Mouse (Mus musculus): ENCODE data around the gene Arf1. TPM values are rescaled to one million over a fixed set of nuclear protein-coding genes. Genes with fewer than 3 reads are reported as not detected.
A peak's percentile ranks its signal among the peaks of the same experiment; 100 is the strongest.

Gene Arf1
- polyA plus RNA-seq, 1 experiment from 2014 or later = 626 TPM

GRCm38 (mm10) chr11:59224470-59224869, 3.6 kb downstream of the Arf1 start:
- no peak for DNase-seq (ENCODE audit: low spot score)
- WGBS = 84% methylated on average over 2 of the region's 2 CpGs
- Histone ChIP-seq H3K9ac (replicated peaks; ENCODE audit: low read length) (no peak overlapping the region), H3K27me3 (ENCODE audit: control insufficient read depth, insufficient read depth, low read length) (no peaks in the 10 kb centered on the region), H3K27ac (replicated peaks; ENCODE audit: low read depth, low read length) (no peak overlapping the region), H3K4me2 (ENCODE audit: low read depth, low read length) (no peak overlapping the region), H3K4me3 (ENCODE audit: low read depth, low read length) (no peak overlapping the region), H3K36me3 (replicated peaks; ENCODE audit: control insufficient read depth, insufficient read depth, low read depth, low read length) (no peaks in the 10 kb centered on the region), H3K9me3 (replicated peaks; ENCODE audit: control insufficient read depth, low read length) (no peaks in the 10 kb centered on the region), H3K4me1 (ENCODE audit: control insufficient read depth, insufficient read depth, low read length) (peaks cover 7% of the 10 kb centered on the region)
- ATAC-seq (replicated peaks; ENCODE audit: insufficient number of reproducible peaks, low FRiP score, low TSS enrichment, low read depth) = no peak

- H3K4me1 ChIP-seq (ENCODE audit: control insufficient read depth, insufficient read depth, low read length) = peaks cover 7% of the 10 kb centered on the region
- H3K27me3 ChIP-seq (ENCODE audit: control insufficient read depth, insufficient read depth, low read length) = no peaks in the 10 kb centered on the region
- H3K9me3 ChIP-seq (replicated peaks; ENCODE audit: control insufficient read depth, low read length) = no peaks in the 10 kb centered on the region
- H3K4me2 ChIP-seq (ENCODE audit: low read depth, low read length) = no peak overlapping the region
- no peak overlapping the region for H3K9ac ChIP-seq (replicated peaks; ENCODE audit: low read length)
- WGBS = 95% methylated on average over 3 of the region's 3 CpGs
- ATAC-seq (replicated peaks; ENCODE audit: insufficient number of reproducible peaks, low FRiP score, low TSS enrichment, low read depth) (no peak), DNase-seq (ENCODE audit: low spot score) (no peak)
- H3K4me3 ChIP-seq (ENCODE audit: low read depth, low read length) = no peak overlapping the region
- H3K27ac ChIP-seq (replicated peaks; ENCODE audit: low read depth, low read length) = no peak overlapping the region
- no peaks in the 10 kb centered on the region for H3K36me3 ChIP-seq (replicated peaks; ENCODE audit: control insufficient read depth, insufficient read depth, low read depth, low read length)
Measured at GRCm38 (mm10) chr11:59224025-59224424, 4.0 kb downstream of the Arf1 start.

- Histone ChIP-seq H3K27me3 (ENCODE audit: control insufficient read depth, insufficient read depth, low read length) (no peaks in the 10 kb centered on the region), H3K4me2 (ENCODE audit: low read depth, low read length) (no peak overlapping the region), H3K4me1 (ENCODE audit: control insufficient read depth, insufficient read depth, low read length) (peaks cover 7% of the 10 kb centered on the region), H3K9me3 (replicated peaks; ENCODE audit: control insufficient read depth, low read length) (no peaks in the 10 kb centered on the region), H3K36me3 (replicated peaks; ENCODE audit: control insufficient read depth, insufficient read depth, low read depth, low read length) (no peaks in the 10 kb centered on the region), H3K27ac (replicated peaks; ENCODE audit: low read depth, low read length) (no peak overlapping the region), H3K9ac (replicated peaks; ENCODE audit: low read length) (no peak overlapping the region), H3K4me3 (ENCODE audit: low read depth, low read length) (no peak overlapping the region)
- WGBS = 87% methylated on average over 4 of the region's 4 CpGs
- no peak for ATAC-seq (replicated peaks; ENCODE audit: insufficient number of reproducible peaks, low FRiP score, low TSS enrichment, low read depth)
- DNase-seq (ENCODE audit: low spot score) = no peak
Measured at GRCm38 (mm10) chr11:59222306-59222705, 5.8 kb downstream of the Arf1 start.

GRCm38 (mm10) chr11:59221604-59222003, 6.5 kb downstream of the Arf1 start:
- Histone ChIP-seq H3K36me3 (replicated peaks; ENCODE audit: control insufficient read depth, insufficient read depth, low read depth, low read length) (no peaks in the 10 kb centered on the region), H3K27me3 (ENCODE audit: control insufficient read depth, insufficient read depth, low read length) (no peaks in the 10 kb centered on the region), H3K9me3 (replicated peaks; ENCODE audit: control insufficient read depth, low read length) (no peaks in the 10 kb centered on the region), H3K4me2 (ENCODE audit: low read depth, low read length) (no peak overlapping the region), H3K4me1 (ENCODE audit: control insufficient read depth, insufficient read depth, low read length) (peaks cover 6% of the 10 kb centered on the region), H3K27ac (replicated peaks; ENCODE audit: low read depth, low read length) (no peak overlapping the region), H3K9ac (replicated peaks; ENCODE audit: low read length) (no peak overlapping the region), H3K4me3 (ENCODE audit: low read depth, low read length) (no peak overlapping the region)
- ATAC-seq (replicated peaks; ENCODE audit: insufficient number of reproducible peaks, low FRiP score, low TSS enrichment, low read depth) (no peak), DNase-seq (ENCODE audit: low spot score) (no peak)

GRCm38 (mm10) chr11:59219064-59219463, 9.0 kb downstream of the Arf1 start:
- DNase-seq (ENCODE audit: low spot score) = peak; percentile 36
- no peak overlapping the region for H3K4me3 ChIP-seq (ENCODE audit: low read depth, low read length)

GRCm38 (mm10) chr11:59218389-59218998, 9.6 kb downstream of the Arf1 start:
- Histone ChIP-seq H3K9me3 (replicated peaks; ENCODE audit: control insufficient read depth, low read length) (no peaks in the 10 kb centered on the region), H3K4me2 (ENCODE audit: low read depth, low read length) (no peak overlapping the region), H3K27ac (replicated peaks; ENCODE audit: low read depth, low read length) (no peak overlapping the region), H3K4me1 (ENCODE audit: control insufficient read depth, insufficient read depth, low read length) (no peaks in the 10 kb centered on the region), H3K27me3 (ENCODE audit: control insufficient read depth, insufficient read depth, low read length) (no peaks in the 10 kb centered on the region), H3K4me3 (ENCODE audit: low read depth, low read length) (no peak overlapping the region), H3K36me3 (replicated peaks; ENCODE audit: control insufficient read depth, insufficient read depth, low read depth, low read length) (no peaks in the 10 kb centered on the region), H3K9ac (replicated peaks; ENCODE audit: low read length) (no peak overlapping the region)
- 84% methylated on average over 4 of the region's 4 CpGs for WGBS
- DNase-seq (ENCODE audit: low spot score) (peak; percentile 72), ATAC-seq (replicated peaks; ENCODE audit: insufficient number of reproducible peaks, low FRiP score, low TSS enrichment, low read depth) (no peak)

More at GRCm38 (mm10) chr11:59219064-59219463, 9.0 kb downstream of the Arf1 start:
- no peak overlapping the region for H3K4me2 ChIP-seq (ENCODE audit: low read depth, low read length)
- H3K27me3 ChIP-seq (ENCODE audit: control insufficient read depth, insufficient read depth, low read length) = no peaks in the 10 kb centered on the region
- no peak overlapping the region for H3K27ac ChIP-seq (replicated peaks; ENCODE audit: low read depth, low read length)
- H3K4me1 ChIP-seq (ENCODE audit: control insufficient read depth, insufficient read depth, low read length) = no peaks in the 10 kb centered on the region
- no peak for ATAC-seq (replicated peaks; ENCODE audit: insufficient number of reproducible peaks, low FRiP score, low TSS enrichment, low read depth)
- no peaks in the 10 kb centered on the region for H3K36me3 ChIP-seq (replicated peaks; ENCODE audit: control insufficient read depth, insufficient read depth, low read depth, low read length)
- no peak overlapping the region for H3K9ac ChIP-seq (replicated peaks; ENCODE audit: low read length)
- H3K9me3 ChIP-seq (replicated peaks; ENCODE audit: control insufficient read depth, low read length) = no peaks in the 10 kb centered on the region

GRCm38 (mm10) chr11:59216955-59217354, 11.1 kb downstream of the Arf1 start:
- H3K27me3 ChIP-seq (ENCODE audit: control insufficient read depth, insufficient read depth, low read length) = no peaks in the 10 kb centered on the region
- no peaks in the 10 kb centered on the region for H3K4me1 ChIP-seq (ENCODE audit: control insufficient read depth, insufficient read depth, low read length)
- H3K27ac ChIP-seq (replicated peaks; ENCODE audit: low read depth, low read length) = no peak overlapping the region
- H3K4me2 ChIP-seq (ENCODE audit: low read depth, low read length) = no peak overlapping the region
- no peak overlapping the region for H3K4me3 ChIP-seq (ENCODE audit: low read depth, low read length)
- DNase-seq (ENCODE audit: low spot score) = no peak
- no peak for ATAC-seq (replicated peaks; ENCODE audit: insufficient number of reproducible peaks, low FRiP score, low TSS enrichment, low read depth)
- no peaks in the 10 kb centered on the region for H3K9me3 ChIP-seq (replicated peaks; ENCODE audit: control insufficient read depth, low read length)
- WGBS = 84% methylated on average over 3 of the region's 3 CpGs
- H3K36me3 ChIP-seq (replicated peaks; ENCODE audit: control insufficient read depth, insufficient read depth, low read depth, low read length) = peaks cover 3% of the 10 kb centered on the region
- H3K9ac ChIP-seq (replicated peaks; ENCODE audit: low read length) = no peak overlapping the region

GRCm38 (mm10) chr11:59212892-59213494, 15.1 kb downstream of the Arf1 start:
- Histone ChIP-seq H3K9ac (replicated peaks; ENCODE audit: low read length) (no peak overlapping the region), H3K27me3 (ENCODE audit: control insufficient read depth, insufficient read depth, low read length) (no peaks in the 10 kb centered on the region), H3K4me1 (ENCODE audit: control insufficient read depth, insufficient read depth, low read length) (peaks cover 3% of the 10 kb centered on the region; the same call in 1 of the 2 replicates), H3K36me3 (replicated peaks; ENCODE audit: control insufficient read depth, insufficient read depth, low read depth, low read length) (peaks cover 3% of the 10 kb centered on the region), H3K27ac (replicated peaks; ENCODE audit: low read depth, low read length) (no peak overlapping the region), H3K4me3 (ENCODE audit: low read depth, low read length) (no peak overlapping the region), H3K4me2 (ENCODE audit: low read depth, low read length) (no peak overlapping the region), H3K9me3 (replicated peaks; ENCODE audit: control insufficient read depth, low read length) (no peaks in the 10 kb centered on the region)
- ATAC-seq (replicated peaks; ENCODE audit: insufficient number of reproducible peaks, low FRiP score, low TSS enrichment, low read depth) (no peak), DNase-seq (ENCODE audit: low spot score) (no peak)
- 91% methylated on average over 12 of the region's 12 CpGs for WGBS

Data from embryonic facial prominence, embryonic 11.5 days (tissue).